ENCODE assay signal across 8 mouse cellular contexts in genomic region chr2:171587635-171588034, GRCm38 (mm10).
DNase-seq lines count a peak whose midpoint lies in the region; ATAC-seq lines count a peak whose summit lies in the region.

No protein-coding gene starts in this region.

- H3K27me3 ChIP-seq in heart, embryonic 11.5 days (ENCODE audit: control insufficient read depth, insufficient read depth, low read length) = no peaks in the 10 kb centered on the region
- H3K27me3 ChIP-seq in midbrain, embryonic 10.5 days (ENCODE audit: low read depth, poor library complexity, severe bottlenecking) = peaks cover 20% of the 10 kb centered on the region

- no peaks in the 10 kb centered on the region for H3K36me3 ChIP-seq in heart, embryonic 11.5 days (ENCODE audit: control insufficient read depth, insufficient read depth, low read length)
- H3K36me3 ChIP-seq in midbrain, embryonic 10.5 days = no peaks in the 10 kb centered on the region

- H3K9me3 ChIP-seq in heart, embryonic 11.5 days (replicated peaks; ENCODE audit: control insufficient read depth, low read length) = no peaks in the 10 kb centered on the region
- H3K9me3 ChIP-seq in midbrain, embryonic 10.5 days (replicated peaks) = no peaks in the 10 kb centered on the region

- no peak overlapping the region for H3K9ac ChIP-seq in heart, embryonic 11.5 days (ENCODE audit: low read depth, low read length)

- DNase-seq in heart, adult 18-20 months = peak; percentile 13 to 41
- peak; percentile 20 to 23 for DNase-seq in heart, postnatal 10 days
- peak; percentile 67 for DNase-seq in midbrain, embryonic 10.5 days (ENCODE audit: low spot score)
- peak; percentile 53 to 58 for DNase-seq in right cerebral cortex, postnatal 10 days (ENCODE audit: low spot score in 2 of 2)
- DNase-seq in lung, postnatal 36 days = no peak
- no peak for DNase-seq in lung, postnatal 14 days
- no peak for DNase-seq in cerebellum, adult 9-10 months

- H3K4me2 ChIP-seq in heart, embryonic 11.5 days = no peak overlapping the region

- no peak overlapping the region for H3K27ac ChIP-seq in heart, embryonic 11.5 days (ENCODE audit: low read depth, low read length)
- peak overlapping the region; percentile 80 for H3K27ac ChIP-seq in midbrain, embryonic 10.5 days (replicated peaks)

- intact Hi-C loops in heart, postnatal 10 days (cut with DNase I) = no loop called here

- no peaks in the 10 kb centered on the region for H3K4me1 ChIP-seq in heart, embryonic 11.5 days (ENCODE audit: control insufficient read depth, insufficient read depth, low read length)
- peaks cover 23% of the 10 kb centered on the region for H3K4me1 ChIP-seq in midbrain, embryonic 10.5 days

- 76% methylated on average over 9 of the region's 9 CpGs for WGBS in heart, embryonic 11.5 days (ENCODE audit: insufficient replicate concordance)
- 39% methylated on average over 9 of the region's 9 CpGs for WGBS in midbrain, embryonic 10.5 days

- no peak for ATAC-seq in heart, embryonic 11.5 days (replicated peaks; ENCODE audit: insufficient number of reproducible peaks, low FRiP score, low TSS enrichment)

- H3K4me3 ChIP-seq in heart, embryonic 11.5 days (ENCODE audit: low read depth, low read length) = no peak overlapping the region
- peak overlapping the region; percentile 20; the same call in 1 of the 2 replicates for H3K4me3 ChIP-seq in midbrain, embryonic 10.5 days

Comparison
In these comparisons a context has a peak if more than half of its experiments do, and no peak if none do; other contexts are left out.
1. DNase-seq: peak in heart, adult 18-20 months (2 of 2), heart, postnatal 10 days (2 of 2), midbrain, embryonic 10.5 days (single experiment) and right cerebral cortex, postnatal 10 days (2 of 2); none in lung, postnatal 36 days (single experiment), lung, postnatal 14 days (single experiment) and cerebellum, adult 9-10 months (single experiment).